Mouse (Mus musculus): ENCODE data around the gene Hmgxb4.

DNA sequence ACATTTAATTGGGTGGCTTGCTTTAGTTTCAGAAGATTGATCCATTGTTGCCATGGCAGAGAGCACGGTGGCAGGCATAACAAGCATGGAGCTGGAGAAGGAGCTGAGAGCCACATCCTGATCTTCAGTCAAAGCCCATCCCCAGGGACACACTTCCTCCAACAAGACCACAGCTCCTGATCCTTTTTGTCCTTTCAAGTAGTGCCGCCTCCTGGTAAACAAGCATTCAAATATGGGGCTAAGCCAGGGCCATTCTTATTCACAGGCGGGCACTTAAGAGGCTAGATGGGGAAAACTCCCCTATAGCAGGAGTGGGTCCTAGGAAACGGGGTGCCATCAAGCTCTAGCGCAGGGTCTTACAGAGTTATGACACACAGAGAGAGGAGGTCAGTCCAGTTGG, 5.7 kb upstream of the Hmgxb4 start:
- TF ChIP-seq CTCF (conservative IDR thresholded peaks at IDR 0.05 in 1 of 2, IDR thresholded peaks at IDR 0.05 in 1 of 2; ENCODE audit: low read depth in 2 of 2, low read length in 2 of 2) (no peak), TBP (conservative IDR thresholded peaks at IDR 0.05; ENCODE audit: low read depth, low read length) (no peak), POLR2A (IDR thresholded peaks at IDR 0.05; ENCODE audit: low read depth, low read length) (no peak)

Measured in CH12.LX (cell line).